Mouse (Mus musculus): ENCODE measurements at regions not wholly inside any gene's neighbourhood (a gene's known extent, or its start where the extent isn't known, plus 50 kb on each side); places are given as distances from the start of the nearest gene placed in this dataset.

DNA sequence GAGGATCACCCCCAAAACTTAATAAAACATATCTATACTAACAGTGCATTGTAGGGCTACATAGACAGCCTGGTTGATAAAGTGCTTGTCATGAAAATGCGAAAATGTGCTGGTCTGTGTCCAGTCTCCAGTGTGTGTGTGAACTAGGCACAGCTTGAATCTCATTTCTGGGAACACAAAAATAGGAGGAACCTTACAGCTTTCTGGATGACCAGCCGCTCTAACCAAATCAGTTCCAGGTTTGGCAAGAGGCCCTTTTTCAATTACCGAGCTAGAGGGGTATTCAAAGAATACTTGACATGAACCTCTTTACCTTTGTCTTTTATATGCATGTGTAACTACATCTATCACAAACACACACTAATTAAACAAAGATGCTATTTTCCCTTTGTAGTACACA lies 390.3 kb upstream of the Hsf2 start:
- no peak for TF ChIP-seq CTCF (IDR thresholded peaks at IDR 0.05; ENCODE audit: extremely low read depth, insufficient read depth, low read length)
- no peak for TF ChIP-seq POLR2A (IDR thresholded peaks at IDR 0.05; ENCODE audit: extremely low read depth, insufficient read depth, low read length)
